Mouse (Mus musculus) liver (tissue): Measurements from ENCODE around the gene Hist2h2aa2.

Experiments
- DNase-seq: peaks from one replicate; pipeline ENCODE4 v3.0.0-alpha.2; 2020; ENCODE audit warnings: mixed read lengths

The Hist2h2aa2 gene

GRCm38 (mm10) chr3:96196437-96197128 is 43.5 kb downstream of the Hist2h2aa2 start:
- no peak for DNase-seq

GRCm38 (mm10) chr3:96195616-96196313 is 44.3 kb downstream of the Hist2h2aa2 start:
- DNase-seq = no peak

- DNase-seq = no peak
Observed at GRCm38 (mm10) chr3:96194966-96195365, 45.1 kb downstream of the Hist2h2aa2 start.

GRCm38 (mm10) chr3:96192977-96193376 is 47.1 kb downstream of the Hist2h2aa2 start:
- DNase-seq = no peak
